Mouse (Mus musculus) thymus, postnatal 14 days (tissue): ENCODE results near the gene Wsb2.
A peak's percentile ranks its signal among the peaks of the same experiment; 100 is the strongest.
"Not testable (repeated sequence)": the region's sequence is repeated elsewhere in the genome, so short reads cannot be mapped to it uniquely, and the experiment has no call there.

ENCODE experiments used
- DNase-seq: peaks from one replicate; pipeline ENCODE4 v3.0.0; 2021

Wsb2 gene

GRCm38 (mm10) chr5:117395834-117396233 lies 38.7 kb downstream of the Wsb2 start:
- no peak for DNase-seq

DNA sequence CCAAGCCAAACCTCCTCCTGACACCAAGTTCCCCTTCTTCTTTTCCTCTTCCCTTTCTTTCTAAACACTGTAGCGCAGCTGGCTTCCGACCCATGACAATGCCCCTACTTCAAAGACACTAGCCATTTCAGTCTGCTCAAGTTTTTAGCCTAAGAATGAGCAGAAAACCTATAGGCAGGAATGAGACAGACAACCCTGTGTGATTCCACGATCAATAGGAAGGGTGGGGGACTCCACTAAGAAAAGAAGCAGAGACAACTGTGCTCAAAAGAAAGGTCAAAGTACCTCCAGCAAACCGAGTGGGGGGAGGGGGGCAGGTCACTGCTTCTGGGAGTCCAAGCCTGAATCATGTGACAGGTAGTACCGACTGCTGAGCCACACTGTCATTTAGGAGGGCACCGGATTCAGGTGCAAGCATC lies 39.5 kb downstream of the Wsb2 start:
- DNase-seq, result no peak

DNA sequence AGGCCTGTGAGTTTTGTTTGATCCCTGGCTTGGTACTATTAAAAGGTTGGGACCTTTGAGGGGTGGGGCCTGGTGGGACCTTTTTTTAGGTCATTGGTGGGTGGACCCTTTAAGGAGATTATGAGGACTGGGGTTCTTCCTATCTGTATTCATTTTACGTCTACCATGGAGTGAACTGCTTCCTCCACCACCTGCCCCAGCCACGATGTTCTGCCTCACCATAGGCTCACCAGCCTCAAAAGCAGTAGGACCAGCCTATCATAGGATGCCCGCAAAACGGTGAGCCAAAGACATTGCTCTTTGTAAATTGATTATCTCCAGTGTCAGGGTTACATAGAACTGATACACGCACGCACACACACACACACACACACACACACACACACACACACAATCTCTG lies 40.3 kb downstream of the Wsb2 start:
- no peak for DNase-seq

DNA sequence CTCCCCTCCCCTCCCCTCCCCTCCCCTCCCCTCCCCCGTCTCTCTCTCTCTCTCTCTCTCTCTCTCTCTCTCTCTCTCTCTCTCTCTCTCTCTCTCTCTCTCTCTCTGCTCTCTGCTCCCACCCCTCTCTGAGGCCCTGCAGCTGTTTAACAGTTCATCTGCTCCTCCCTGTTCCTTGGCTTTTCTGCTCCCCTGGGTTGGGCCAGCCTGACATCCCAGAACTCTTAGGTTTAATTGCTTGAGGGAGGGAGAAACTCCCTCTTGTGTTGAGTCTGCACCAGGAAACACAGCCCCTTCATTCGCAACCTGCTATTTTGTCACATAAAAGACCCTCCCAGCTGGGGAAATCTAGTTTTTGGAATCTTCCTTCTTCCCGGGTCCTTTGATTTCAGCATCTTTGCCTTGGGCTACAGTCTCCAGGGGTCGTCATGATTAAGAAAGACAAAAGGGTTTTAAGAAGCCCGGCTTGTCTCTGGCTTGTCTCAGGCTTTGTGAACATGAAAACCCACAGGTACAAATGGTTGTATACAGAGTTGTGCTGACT lies 41.0 kb downstream of the Wsb2 start:
- no peak for DNase-seq

- DNase-seq, result no peak
These were observed 42.2 kb downstream of the Wsb2 start for GRCm38 (mm10) chr5:117399281-117399680.

GRCm38 (mm10) chr5:117403609-117404008 lies 46.5 kb downstream of the Wsb2 start:
- DNase-seq, result no peak

- DNase-seq, result not testable (repeated sequence)
These were observed 47.6 kb downstream of the Wsb2 start for GRCm38 (mm10) chr5:117404671-117405070.

DNA sequence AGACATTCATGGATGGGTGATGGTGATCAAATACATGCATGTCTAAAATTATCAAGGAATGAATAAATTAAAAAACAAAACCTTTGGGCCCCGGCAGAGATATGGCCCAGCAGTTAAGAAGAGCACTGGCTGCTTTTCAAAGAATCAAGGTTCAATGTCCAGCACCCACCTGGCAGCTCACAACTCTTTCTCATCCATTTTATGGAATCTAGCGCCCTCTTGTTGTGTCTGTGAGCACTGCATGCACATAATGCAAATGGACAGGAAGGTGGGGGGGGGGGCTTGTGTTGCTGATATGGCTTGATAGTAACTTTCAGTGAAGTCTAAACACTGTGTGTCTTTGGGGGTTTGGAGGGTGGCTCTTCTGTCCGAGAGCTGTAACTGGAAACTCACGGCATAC lies 51.1 kb downstream of the Wsb2 start:
- DNase-seq, result peak; percentile 68

GRCm38 (mm10) chr5:117409369-117409768 lies 52.3 kb downstream of the Wsb2 start:
- no peak for DNase-seq

DNA sequence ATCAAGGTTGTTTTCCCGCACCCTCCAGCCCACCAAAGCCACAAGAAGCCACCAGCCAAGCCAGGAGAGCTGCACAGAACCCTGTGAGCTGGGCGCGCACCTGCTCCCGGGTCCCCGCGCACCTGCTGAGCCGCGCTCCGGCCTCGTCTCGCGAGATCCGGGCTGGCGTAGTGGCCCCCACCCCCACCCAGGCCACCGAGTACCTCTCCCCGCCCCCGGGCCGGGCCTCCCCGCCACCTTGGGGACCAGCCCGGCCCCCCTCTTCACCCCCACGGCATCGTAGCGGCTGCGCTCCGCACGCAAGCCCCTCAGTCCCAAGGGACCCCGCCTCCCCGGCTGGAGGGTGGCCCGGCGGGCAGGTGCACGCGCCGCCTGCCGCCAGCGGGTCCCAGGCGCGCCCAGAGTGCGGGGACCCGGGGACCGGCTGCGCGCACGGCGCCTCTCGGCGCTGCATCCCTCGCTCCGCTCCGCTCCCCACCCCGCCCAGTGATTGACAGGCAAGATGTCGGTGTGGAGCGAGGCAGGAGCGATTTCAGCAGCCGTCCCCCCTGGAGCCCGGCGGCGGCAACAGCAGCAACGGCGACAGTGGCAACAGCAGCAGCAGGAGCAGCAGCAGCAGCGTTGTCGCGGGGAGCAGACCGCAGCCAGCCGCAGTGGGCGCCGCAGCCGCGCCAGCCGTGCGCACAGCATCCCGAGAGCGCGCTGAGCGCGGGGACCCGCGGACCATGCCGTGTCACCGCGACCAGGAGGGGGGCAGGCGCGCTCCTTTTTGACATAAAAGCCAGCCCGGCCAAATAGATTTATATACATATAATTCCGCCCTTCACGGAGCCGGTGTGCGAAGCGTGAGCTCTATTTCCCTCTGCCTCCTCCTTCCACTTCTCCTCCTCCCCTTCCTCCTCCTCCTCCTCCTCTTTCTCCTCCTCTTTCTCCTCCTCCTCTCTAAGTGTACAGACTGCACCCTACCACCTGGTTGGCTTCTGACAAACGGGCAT lies 56.7 kb downstream of the Wsb2 start, which contains the start of gene Ksr2:
Ksr2 (plus strand) TSS at position 494 of the 995 bp plus-strand sequence.
- peak; percentile 73 for DNase-seq

DNA sequence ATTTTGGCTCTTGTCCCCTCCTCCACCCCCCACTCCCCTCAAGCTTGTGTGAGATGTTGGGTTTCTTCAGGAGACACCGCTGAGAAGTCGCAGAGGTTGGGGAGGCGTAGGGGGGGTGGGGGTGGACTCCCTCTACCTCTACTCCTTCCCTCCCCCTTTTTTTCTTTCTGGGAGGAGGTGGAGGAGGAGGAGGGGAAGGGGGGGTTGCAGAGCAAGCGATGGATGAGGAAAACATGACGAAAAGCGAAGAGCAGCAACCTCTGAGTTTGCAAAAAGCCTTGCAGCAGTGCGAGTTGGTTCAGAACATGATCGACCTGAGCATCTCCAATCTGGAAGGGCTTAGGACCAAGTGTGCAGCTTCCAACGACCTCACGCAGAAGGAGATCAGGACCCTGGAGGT lies 57.5 kb downstream of the Wsb2 start:
- DNase-seq, result no peak

- no peak for DNase-seq
These were observed 58.2 kb downstream of the Wsb2 start for GRCm38 (mm10) chr5:117415011-117415912.

GRCm38 (mm10) chr5:117417442-117417841 lies 60.3 kb downstream of the Wsb2 start:
- DNase-seq, result no peak
